Mouse (Mus musculus) midbrain, embryonic 10.5 days (tissue): ENCODE results near the gene Rnf144a. TPM values are rescaled to one million over a fixed set of nuclear protein-coding genes. Genes with fewer than 3 reads are reported as not detected.
"Not testable (repeated sequence)": the region's sequence is repeated elsewhere in the genome, so short reads cannot be mapped to it uniquely, and the experiment has no call there.

Experiments used
- DNase-seq: peaks from one replicate; pipeline ENCODE4 v3.0.0-alpha.2; 2017; ENCODE audit warnings: low spot score
- H3K27ac ChIP-seq: fragments of 300-500 bp; sonication (generic); replicated peaks from 2 replicates; pipeline ENCODE4 v1.5.1; 2016; ENCODE audit warnings: mild to moderate bottlenecking
- H3K27me3 ChIP-seq: fragments of 300-500 bp; sonication (generic); 2 replicates; pipeline ENCODE4 v1.6.1; 2016; ENCODE audit warnings: low read depth, mild to moderate bottlenecking; ENCODE audit not compliant: poor library complexity, severe bottlenecking
- H3K36me3 ChIP-seq: fragments of 300-500 bp; sonication (generic); 2 replicates; pipeline ENCODE4 v1.6.1; 2016; ENCODE audit warnings: mild to moderate bottlenecking, moderate library complexity
- H3K4me1 ChIP-seq: fragments of 300-500 bp; sonication (generic); 2 replicates; pipeline ENCODE4 v1.6.1; 2016
- H3K4me3 ChIP-seq: fragments of 300-500 bp; sonication (generic); 2 replicates; pipeline ENCODE4 v1.5.1; 2016; ENCODE audit warnings: mild to moderate bottlenecking, moderate library complexity
- H3K9me3 ChIP-seq: fragments of 300-500 bp; sonication (generic); replicated peaks from 2 replicates; pipeline ENCODE4 v1.6.1; 2016; ENCODE audit warnings: mild to moderate bottlenecking
- WGBS: fragments of 180-500 bp; shearing (Covaris S2); methylation state at CpG from one replicate; pipeline ENCODE4 v1.1.7; 2016; 5-methylcytosine and 5-hydroxymethylcytosine counted together
- polyA plus RNA-seq: library from polyadenylated mRNA; unstranded; fragments of >200 nt; fragmentation: Nextera tagmentation; extraction: Ambion mirVana; gene quantifications from 2 replicates; pipeline ENCODE4 v1.2.1, GENCODE M21; 2016

Gene Rnf144a
- polyA plus RNA-seq, 1 experiment from 2014 or later: 35.5 TPM

DNA sequence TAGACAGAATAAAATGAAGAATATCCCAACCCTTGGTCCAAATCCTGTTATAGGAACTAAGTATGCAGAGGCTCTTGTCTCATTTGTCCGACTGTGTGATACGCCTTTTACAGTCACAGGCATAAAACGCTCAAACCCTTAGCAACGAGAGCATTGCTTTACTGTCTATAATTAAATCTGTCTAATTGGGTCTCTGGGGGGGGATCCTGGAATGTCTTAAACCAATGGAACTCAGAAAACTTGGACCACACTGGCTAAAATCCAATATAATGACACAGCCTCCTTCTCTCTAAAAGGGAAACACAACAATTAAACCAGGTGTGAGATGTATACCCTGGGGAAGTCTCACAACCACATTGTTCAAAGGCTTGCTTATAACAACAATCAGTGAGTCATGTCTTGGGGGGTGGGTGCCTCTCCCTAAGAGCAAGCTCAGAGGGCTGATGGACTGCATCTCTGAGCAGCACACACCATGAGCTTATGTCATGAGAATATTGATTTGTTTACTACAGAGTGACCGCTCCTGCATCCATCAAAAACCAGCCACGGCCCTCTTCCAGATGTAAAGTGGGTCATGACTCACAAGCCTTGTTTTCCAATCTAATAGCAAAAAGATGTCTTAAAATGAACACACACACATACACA, 85.9 kb downstream of the Rnf144a start:
- H3K27me3 ChIP-seq: no peaks in the 10 kb centered on the region
- H3K9me3 ChIP-seq: no peaks in the 10 kb centered on the region
- no peak overlapping the region for H3K27ac ChIP-seq
- no peak for DNase-seq
- no peaks in the 10 kb centered on the region for H3K4me1 ChIP-seq
- WGBS: 95% methylated on average over 6 of the region's 6 CpGs
- no peak overlapping the region for H3K4me3 ChIP-seq
- peaks cover 93% of the 10 kb centered on the region for H3K36me3 ChIP-seq

DNA sequence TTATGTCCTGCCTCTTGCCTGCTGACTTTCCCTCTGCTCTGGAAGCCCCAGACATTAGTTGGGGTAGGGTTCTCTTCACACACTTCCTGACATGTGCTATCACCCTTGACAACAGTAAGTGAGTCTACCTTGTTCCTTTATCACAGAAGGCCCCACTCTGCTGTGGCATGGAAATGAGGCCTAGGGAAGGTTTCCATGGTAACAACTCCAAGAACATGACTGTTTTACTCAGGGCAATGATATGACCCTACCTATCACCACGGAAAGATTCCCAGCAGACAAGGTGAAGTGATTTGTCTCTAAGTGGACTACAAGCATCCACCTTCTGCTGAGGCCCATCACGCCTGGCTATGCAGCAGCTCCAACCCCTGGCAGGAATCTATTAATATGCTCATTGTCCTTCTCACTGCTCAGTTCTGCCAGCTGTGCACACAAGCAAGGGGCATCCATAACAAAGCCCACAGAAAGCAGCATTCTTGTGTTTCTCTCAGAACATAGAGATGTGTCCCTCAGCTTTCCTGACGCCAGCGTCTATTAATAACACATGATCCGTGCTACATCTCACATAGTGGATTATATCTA, 91.2 kb downstream of the Rnf144a start:
- 90% methylated on average over 5 of the region's 5 CpGs for WGBS
- Histone ChIP-seq H3K4me1 (no peaks in the 10 kb centered on the region; the same call in 1 of the 2 replicates), H3K9me3 (no peaks in the 10 kb centered on the region), H3K36me3 (peaks cover 93% of the 10 kb centered on the region), H3K27ac (no peak overlapping the region), H3K4me3 (no peak overlapping the region), H3K27me3 (no peaks in the 10 kb centered on the region)
- DNase-seq: no peak

- WGBS: 79% methylated on average over 3 of the region's 3 CpGs
- no peak overlapping the region for H3K4me3 ChIP-seq
- H3K4me1 ChIP-seq: no peaks in the 10 kb centered on the region
- no peaks in the 10 kb centered on the region for H3K9me3 ChIP-seq
- H3K36me3 ChIP-seq: peaks cover 96% of the 10 kb centered on the region
- H3K27me3 ChIP-seq: no peaks in the 10 kb centered on the region
- no peak for DNase-seq
- no peak overlapping the region for H3K27ac ChIP-seq
These were observed 98.8 kb downstream of the Rnf144a start for GRCm38 (mm10) chr12:26316261-26316660.

DNA sequence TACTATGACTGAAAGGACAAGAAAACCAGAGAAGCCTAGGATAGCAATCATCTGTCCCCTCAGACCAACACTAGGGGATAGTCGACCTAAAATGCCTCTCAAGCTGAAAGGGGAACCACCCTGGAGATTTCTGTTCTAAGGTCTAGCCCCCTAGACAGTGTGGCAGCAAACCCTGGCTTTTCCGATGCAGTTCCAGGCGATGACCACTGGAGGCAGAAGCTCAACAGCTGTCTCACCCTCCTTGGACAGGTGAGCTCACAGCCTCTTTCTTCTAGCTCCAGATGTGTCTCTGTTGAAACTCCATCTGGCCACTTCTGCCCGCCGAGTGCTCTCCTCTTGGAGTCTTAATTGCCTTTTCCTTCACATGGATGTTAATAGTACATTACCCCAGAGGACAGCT, 100.1 kb downstream of the Rnf144a start:
- Histone ChIP-seq H3K9me3 (no peaks in the 10 kb centered on the region), H3K36me3 (peaks cover 95% of the 10 kb centered on the region), H3K27ac (no peak overlapping the region), H3K27me3 (no peaks in the 10 kb centered on the region), H3K4me1 (no peaks in the 10 kb centered on the region), H3K4me3 (no peak overlapping the region)
- peak; percentile 26 for DNase-seq
- WGBS: 54% methylated on average over 5 of the region's 5 CpGs

DNA sequence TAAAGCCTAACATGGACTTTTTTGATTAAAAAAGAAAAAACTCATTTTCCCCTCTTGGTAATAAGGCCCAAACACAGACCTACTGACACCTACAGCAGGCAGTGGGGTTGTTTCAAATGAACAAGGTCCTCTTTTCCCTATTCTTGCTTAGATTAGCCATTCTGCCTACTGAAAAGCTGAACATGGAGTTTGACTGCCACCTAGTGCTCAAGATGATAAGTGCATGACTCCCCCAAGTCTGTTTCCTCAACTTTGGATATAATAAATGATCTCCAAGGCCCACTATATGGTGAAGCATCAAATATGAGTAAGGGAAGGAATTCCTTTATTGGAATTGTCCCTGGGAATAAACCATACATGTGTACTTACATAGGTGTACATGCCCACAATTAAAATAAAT, 103.5 kb downstream of the Rnf144a start:
- peaks cover 84% of the 10 kb centered on the region for H3K36me3 ChIP-seq
- H3K4me1 ChIP-seq: no peaks in the 10 kb centered on the region
- DNase-seq: peak; percentile 25
- no peaks in the 10 kb centered on the region for H3K9me3 ChIP-seq
- no peak overlapping the region for H3K27ac ChIP-seq
- no peak overlapping the region for H3K4me3 ChIP-seq
- H3K27me3 ChIP-seq: no peaks in the 10 kb centered on the region

DNA sequence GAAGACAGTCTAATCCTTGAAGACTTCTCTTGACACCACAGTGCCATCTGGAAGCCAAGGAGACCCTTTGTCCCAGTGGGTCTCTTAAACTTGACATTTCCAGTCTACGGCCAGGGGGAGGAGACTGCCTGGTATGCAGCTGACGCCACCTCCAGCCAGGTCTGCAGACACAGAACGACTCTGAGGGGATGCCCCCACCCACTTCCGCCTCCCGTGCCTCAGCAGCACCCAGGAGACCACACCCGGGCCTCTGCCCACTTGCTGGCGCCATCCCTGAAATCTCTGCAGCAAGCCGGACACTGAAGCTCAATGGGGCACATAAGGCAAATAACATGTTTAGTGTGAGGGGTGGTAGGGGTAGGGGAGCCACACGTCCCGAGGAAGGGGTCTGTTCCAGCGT, 104.8 kb downstream of the Rnf144a start:
- peaks cover 84% of the 10 kb centered on the region for H3K36me3 ChIP-seq
- no peak overlapping the region for H3K27ac ChIP-seq
- no peaks in the 10 kb centered on the region for H3K9me3 ChIP-seq
- no peaks in the 10 kb centered on the region for H3K27me3 ChIP-seq
- WGBS: 95% methylated on average over 11 of the region's 11 CpGs
- no peak overlapping the region for H3K4me3 ChIP-seq
- H3K4me1 ChIP-seq: no peaks in the 10 kb centered on the region
- DNase-seq: no peak

GRCm38 (mm10) chr12:26302886-26303285, 112.2 kb downstream of the Rnf144a start:
- no peak overlapping the region for H3K4me3 ChIP-seq
- H3K27me3 ChIP-seq: no peaks in the 10 kb centered on the region
- H3K9me3 ChIP-seq: no peaks in the 10 kb centered on the region
- no peak overlapping the region for H3K27ac ChIP-seq
- peaks cover 11% of the 10 kb centered on the region for H3K4me1 ChIP-seq
- DNase-seq: no peak
- H3K36me3 ChIP-seq: peaks cover 26% of the 10 kb centered on the region
- WGBS: 82% methylated on average over 5 of the region's 5 CpGs

GRCm38 (mm10) chr12:26299515-26300090, 115.5 kb downstream of the Rnf144a start:
- 0 out of 2 replicates have a peak, but pooled peaks cover 5% of the 10 kb centered on the region for H3K36me3 ChIP-seq
- H3K9me3 ChIP-seq: no peaks in the 10 kb centered on the region
- peak; percentile 15 for DNase-seq
- H3K27me3 ChIP-seq: no peaks in the 10 kb centered on the region
- H3K4me1 ChIP-seq: peaks cover 11% of the 10 kb centered on the region
- H3K4me3 ChIP-seq: no peak overlapping the region
- no peak overlapping the region for H3K27ac ChIP-seq
- 34% methylated on average over 7 of the region's 7 CpGs for WGBS

DNA sequence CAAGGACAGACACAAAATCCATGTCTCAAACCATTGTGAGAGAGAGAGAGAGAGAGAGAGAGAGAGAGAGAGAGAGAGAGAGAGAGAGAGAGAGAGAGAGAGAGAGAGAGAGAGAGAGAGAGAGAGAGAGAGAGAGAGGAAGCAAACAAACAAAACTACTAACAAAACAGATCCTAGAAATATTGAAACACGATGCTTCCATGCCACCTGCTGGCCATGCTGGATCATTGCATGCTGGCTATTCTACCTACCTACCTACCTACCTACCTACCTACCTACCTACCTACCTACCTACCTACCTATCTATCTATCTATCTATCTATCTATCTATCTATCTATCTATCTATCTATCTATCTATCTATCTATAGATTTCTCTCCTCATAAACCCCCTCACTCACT, 119.1 kb downstream of the Rnf144a start:
- DNase-seq, H3K27ac ChIP-seq, H3K9me3 ChIP-seq, H3K36me3 ChIP-seq, H3K4me3 ChIP-seq, H3K27me3 ChIP-seq: not testable (repeated sequence)
- H3K4me1 ChIP-seq: peaks cover 11% of the 10 kb centered on the region
- 6% methylated on average over 1 of the region's 1 CpGs for WGBS

DNA sequence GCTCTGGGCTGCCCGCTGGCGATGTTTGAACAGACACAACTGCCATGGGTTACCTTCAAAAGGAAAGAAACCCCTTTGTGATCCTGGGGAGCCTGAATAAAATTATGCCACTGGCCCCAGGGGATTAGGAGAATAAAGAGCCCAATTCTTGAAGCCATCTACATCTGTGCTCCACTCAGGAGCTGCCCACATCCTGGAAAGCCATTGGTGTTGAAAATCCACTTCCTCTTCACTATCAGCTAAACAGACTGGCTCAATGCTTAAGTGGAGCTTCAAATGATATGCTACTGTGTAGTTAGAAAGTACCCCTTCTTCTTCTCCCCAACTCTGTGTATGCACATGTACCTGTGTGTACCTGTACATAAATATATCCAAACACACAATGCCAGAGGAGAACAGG, 125.9 kb downstream of the Rnf144a start:
- no peak for DNase-seq
- peaks cover 3% of the 10 kb centered on the region; the same call in 1 of the 2 replicates for H3K4me1 ChIP-seq
- no peak overlapping the region for H3K27ac ChIP-seq
- H3K36me3 ChIP-seq: no peaks in the 10 kb centered on the region
- 94% methylated on average over 2 of the region's 2 CpGs for WGBS
- H3K9me3 ChIP-seq: no peaks in the 10 kb centered on the region
- no peaks in the 10 kb centered on the region for H3K27me3 ChIP-seq
- H3K4me3 ChIP-seq: no peak overlapping the region

- WGBS: 79% methylated on average over 1 of the region's 1 CpGs
- Histone ChIP-seq H3K36me3 (no peaks in the 10 kb centered on the region), H3K9me3 (no peaks in the 10 kb centered on the region)
These were observed 126.7 kb downstream of the Rnf144a start for GRCm38 (mm10) chr12:26288347-26288746.

GRCm38 (mm10) chr12:26285939-26286338, 129.1 kb downstream of the Rnf144a start:
- DNase-seq: no peak
- H3K36me3 ChIP-seq: no peaks in the 10 kb centered on the region
- H3K27me3 ChIP-seq: no peaks in the 10 kb centered on the region
- no peaks in the 10 kb centered on the region for H3K9me3 ChIP-seq
- no peak overlapping the region for H3K4me3 ChIP-seq
- H3K4me1 ChIP-seq: peaks cover 3% of the 10 kb centered on the region; the same call in 1 of the 2 replicates
- WGBS: 90% methylated on average over 8 of the region's 8 CpGs
- no peak overlapping the region for H3K27ac ChIP-seq

More at GRCm38 (mm10) chr12:26288347-26288746, 126.7 kb downstream of the Rnf144a start:
- Histone ChIP-seq H3K4me3 (no peak overlapping the region), H3K4me1 (peaks cover 3% of the 10 kb centered on the region; the same call in 1 of the 2 replicates), H3K27me3 (no peaks in the 10 kb centered on the region), H3K27ac (no peak overlapping the region)
- DNase-seq: no peak

- Histone ChIP-seq H3K4me3 (no peak overlapping the region), H3K27ac (no peak overlapping the region), H3K36me3 (no peaks in the 10 kb centered on the region), H3K9me3 (no peaks in the 10 kb centered on the region), H3K27me3 (no peaks in the 10 kb centered on the region), H3K4me1 (peaks cover 3% of the 10 kb centered on the region; the same call in 1 of the 2 replicates)
- 89% methylated on average over 3 of the region's 3 CpGs for WGBS
- no peak for DNase-seq
These were observed 129.6 kb downstream of the Rnf144a start for GRCm38 (mm10) chr12:26285460-26285859.
